Mouse (Mus musculus): Measurements from ENCODE around the gene Armh3. TPM values are rescaled to one million over a fixed set of nuclear protein-coding genes. Genes with fewer than 3 reads are reported as not detected.

Armh3 gene
- polyA plus RNA-seq, 1 experiment from 2014 or later = 17.8 TPM

DNA sequence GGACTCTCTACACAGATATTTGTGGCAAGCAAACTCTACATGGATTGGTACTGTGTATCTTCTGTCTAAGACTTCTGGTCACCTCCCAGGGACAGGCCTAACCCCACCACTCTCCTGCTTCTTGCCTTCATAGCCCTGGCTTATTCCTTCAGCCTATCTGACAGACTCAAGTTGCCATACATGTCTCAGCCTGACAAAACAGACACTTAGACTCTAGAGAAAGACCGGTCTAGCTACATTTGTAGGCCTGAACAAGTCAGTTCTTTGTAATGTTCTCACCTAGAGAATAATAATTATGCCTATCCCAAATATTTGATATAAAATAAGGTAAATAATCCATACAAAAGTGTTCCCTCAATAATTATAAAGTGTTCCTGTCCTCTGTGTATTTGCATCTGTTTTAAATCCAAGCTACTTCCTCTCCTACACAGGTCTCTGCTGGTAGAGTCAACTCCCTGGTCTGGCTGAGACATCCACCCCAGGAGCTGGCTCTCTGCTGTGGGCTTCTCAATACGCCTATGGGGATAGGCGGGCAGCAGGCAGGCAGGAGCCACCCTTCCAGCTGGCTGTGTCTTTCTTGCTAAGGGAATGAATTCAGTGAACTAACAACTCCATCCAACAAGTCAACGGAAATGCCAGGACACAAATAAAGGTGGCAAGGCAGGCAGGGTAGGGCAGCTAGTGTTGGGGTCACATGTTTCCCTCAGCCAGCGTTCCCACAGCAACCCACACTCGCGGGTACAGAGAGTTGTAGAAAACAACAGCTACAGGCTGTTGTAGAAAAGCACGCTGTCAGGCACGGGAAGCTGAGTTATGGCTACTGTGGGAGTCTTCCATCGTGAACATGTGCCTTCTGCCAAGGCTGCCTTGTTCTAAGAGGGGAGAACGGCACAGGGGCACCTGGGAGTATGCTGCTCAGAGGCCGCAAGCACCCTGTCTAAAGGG is 161.0 kb downstream of the Armh3 start:
- 77% methylated on average over 12 of the region's 12 CpGs for WGBS
- Histone ChIP-seq H3K27ac (ENCODE audit: low read depth) (no peak overlapping the region), H3K36me3 (ENCODE audit: insufficient read depth) (no peaks in the 10 kb centered on the region), H3K4me1 (ENCODE audit: insufficient read depth) (no peaks in the 10 kb centered on the region), H3K4me2 (no peak overlapping the region), H3K9ac (no peak overlapping the region), H3K9me3 (ENCODE audit: low read depth, low read length) (no peaks in the 10 kb centered on the region), H3K27me3 (ENCODE audit: insufficient read depth, low read length) (no peaks in the 10 kb centered on the region), H3K4me3 (ENCODE audit: low read depth, low read length) (no peak overlapping the region)
- no peak for ATAC-seq (ENCODE audit: insufficient read depth)
- no peak for TF ChIP-seq CTCF (IDR thresholded peaks at IDR 0.05; ENCODE audit: low read depth)
- DNase-seq = no peak

- no peak overlapping the region for H3K27ac ChIP-seq (ENCODE audit: low read depth)
- ATAC-seq (ENCODE audit: insufficient read depth) = no peak
- H3K4me1 ChIP-seq (ENCODE audit: insufficient read depth) = no peaks in the 10 kb centered on the region
- no peak for TF ChIP-seq CTCF (IDR thresholded peaks at IDR 0.05; ENCODE audit: low read depth)
- H3K9me3 ChIP-seq (ENCODE audit: low read depth, low read length) = no peaks in the 10 kb centered on the region
- H3K4me3 ChIP-seq (ENCODE audit: low read depth, low read length) = no peak overlapping the region
- DNase-seq = no peak
- no peaks in the 10 kb centered on the region for H3K36me3 ChIP-seq (ENCODE audit: insufficient read depth)
- WGBS = 68% methylated on average over 10 of the region's 10 CpGs
- H3K4me2 ChIP-seq = no peak overlapping the region
- H3K9ac ChIP-seq = no peak overlapping the region
- H3K27me3 ChIP-seq (ENCODE audit: insufficient read depth, low read length) = no peaks in the 10 kb centered on the region
Observed at GRCm38 (mm10) chr19:45835490-45835889, 162.8 kb downstream of the Armh3 start.

DNA sequence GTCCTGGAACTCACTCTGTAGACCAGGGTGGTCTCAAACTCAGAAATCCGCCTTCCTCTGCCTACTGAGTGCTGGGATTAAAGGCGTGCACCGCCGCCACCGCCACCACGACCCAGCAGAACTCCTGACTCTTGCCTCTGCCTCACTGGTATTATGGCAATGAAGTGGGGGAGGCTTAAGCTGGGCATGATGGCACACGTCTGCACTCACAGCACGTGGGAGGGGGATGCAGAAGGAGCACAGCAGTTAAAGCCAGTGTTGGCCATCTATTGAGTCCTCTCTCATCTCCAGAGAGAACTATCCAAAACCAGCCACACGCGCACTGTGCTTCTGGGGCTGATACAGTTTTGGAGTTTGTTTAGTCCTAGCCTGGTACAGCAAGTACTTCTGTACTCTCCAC is 164.6 kb downstream of the Armh3 start:
- no peaks in the 10 kb centered on the region for H3K4me1 ChIP-seq (ENCODE audit: insufficient read depth)
- no peak overlapping the region for H3K27ac ChIP-seq (ENCODE audit: low read depth)
- ATAC-seq (ENCODE audit: insufficient read depth) (no peak), DNase-seq (no peak)
- no peaks in the 10 kb centered on the region for H3K27me3 ChIP-seq (ENCODE audit: insufficient read depth, low read length)
- H3K9me3 ChIP-seq (ENCODE audit: low read depth, low read length) = no peaks in the 10 kb centered on the region
- H3K4me2 ChIP-seq = no peak overlapping the region
- no peak for TF ChIP-seq CTCF (IDR thresholded peaks at IDR 0.05; ENCODE audit: low read depth)
- WGBS = 84% methylated on average over 10 of the region's 10 CpGs
- H3K36me3 ChIP-seq (ENCODE audit: insufficient read depth) = no peaks in the 10 kb centered on the region
- no peak overlapping the region for H3K9ac ChIP-seq
- H3K4me3 ChIP-seq (ENCODE audit: low read depth, low read length) = no peak overlapping the region

- 18% methylated on average over 2 of the region's 2 CpGs for WGBS
- no peaks in the 10 kb centered on the region for H3K36me3 ChIP-seq (ENCODE audit: insufficient read depth)
- H3K27ac ChIP-seq (ENCODE audit: low read depth) = no peak overlapping the region
- H3K27me3 ChIP-seq (ENCODE audit: insufficient read depth, low read length) = no peaks in the 10 kb centered on the region
- H3K9me3 ChIP-seq (ENCODE audit: low read depth, low read length) = no peaks in the 10 kb centered on the region
- H3K4me2 ChIP-seq = no peak overlapping the region
- no peaks in the 10 kb centered on the region for H3K4me1 ChIP-seq (ENCODE audit: insufficient read depth)
- no peak overlapping the region for H3K9ac ChIP-seq
- ATAC-seq (ENCODE audit: insufficient read depth) = no peak
- TF ChIP-seq CTCF (IDR thresholded peaks at IDR 0.05; ENCODE audit: low read depth) = peak; percentile 20; the same call in 1 of the 2 replicates
- no peak overlapping the region for H3K4me3 ChIP-seq (ENCODE audit: low read depth, low read length)
- no peak for DNase-seq
Observed at GRCm38 (mm10) chr19:45830679-45831078, 167.6 kb downstream of the Armh3 start.

GRCm38 (mm10) chr19:45827736-45828135 is 170.6 kb downstream of the Armh3 start:
- H3K9me3 ChIP-seq (ENCODE audit: low read depth, low read length) = no peaks in the 10 kb centered on the region
- H3K4me1 ChIP-seq (ENCODE audit: insufficient read depth) = no peaks in the 10 kb centered on the region
- no peak for DNase-seq
- no peak overlapping the region for H3K4me3 ChIP-seq (ENCODE audit: low read depth, low read length)
- H3K36me3 ChIP-seq (ENCODE audit: insufficient read depth) = no peaks in the 10 kb centered on the region
- no peak for TF ChIP-seq CTCF (IDR thresholded peaks at IDR 0.05; ENCODE audit: low read depth)
- 90% methylated on average over 3 of the region's 3 CpGs for WGBS
- no peak overlapping the region for H3K27ac ChIP-seq (ENCODE audit: low read depth)
- ATAC-seq (ENCODE audit: insufficient read depth) = no peak
- H3K27me3 ChIP-seq (ENCODE audit: insufficient read depth, low read length) = no peaks in the 10 kb centered on the region
- no peak overlapping the region for H3K4me2 ChIP-seq
- no peak overlapping the region for H3K9ac ChIP-seq

DNA sequence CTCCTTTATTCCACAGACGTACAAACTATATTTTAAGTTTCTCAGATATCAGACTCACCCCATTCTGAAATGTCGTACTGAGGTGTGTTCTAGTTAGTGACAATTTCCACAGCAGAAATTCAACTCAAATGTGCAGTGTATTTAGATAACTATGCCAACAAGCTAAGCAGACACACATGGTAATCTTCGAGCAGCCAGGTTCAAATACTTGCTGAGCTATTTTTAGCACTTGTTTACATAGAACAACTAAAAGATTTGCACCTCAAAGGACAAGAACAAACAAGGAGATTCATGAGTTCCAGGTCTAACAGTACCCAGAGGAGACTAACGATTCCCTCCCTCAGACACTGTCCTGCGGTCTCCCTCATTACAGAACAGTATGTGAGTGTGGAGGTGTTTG is 171.2 kb downstream of the Armh3 start:
- Histone ChIP-seq H3K27me3 (ENCODE audit: insufficient read depth, low read length) (no peaks in the 10 kb centered on the region), H3K9me3 (ENCODE audit: low read depth, low read length) (no peaks in the 10 kb centered on the region), H3K36me3 (ENCODE audit: insufficient read depth) (no peaks in the 10 kb centered on the region), H3K4me3 (ENCODE audit: low read depth, low read length) (no peak overlapping the region), H3K4me2 (no peak overlapping the region), H3K27ac (ENCODE audit: low read depth) (no peak overlapping the region), H3K4me1 (ENCODE audit: insufficient read depth) (no peaks in the 10 kb centered on the region), H3K9ac (no peak overlapping the region)
- 49% methylated on average over 5 of the region's 5 CpGs for WGBS
- ATAC-seq (ENCODE audit: insufficient read depth) = no peak
- no peak for TF ChIP-seq CTCF (IDR thresholded peaks at IDR 0.05; ENCODE audit: low read depth)
- no peak for DNase-seq

- H3K4me1 ChIP-seq (ENCODE audit: insufficient read depth) = no peaks in the 10 kb centered on the region
- no peak overlapping the region for H3K9ac ChIP-seq
- H3K9me3 ChIP-seq (ENCODE audit: low read depth, low read length) = no peaks in the 10 kb centered on the region
- no peak for TF ChIP-seq CTCF (IDR thresholded peaks at IDR 0.05; ENCODE audit: low read depth)
- H3K4me2 ChIP-seq = no peak overlapping the region
- no peak overlapping the region for H3K27ac ChIP-seq (ENCODE audit: low read depth)
- H3K4me3 ChIP-seq (ENCODE audit: low read depth, low read length) = no peak overlapping the region
- ATAC-seq (ENCODE audit: insufficient read depth) (no peak), DNase-seq (no peak)
- WGBS = 67% methylated on average over 3 of the region's 3 CpGs
- H3K36me3 ChIP-seq (ENCODE audit: insufficient read depth) = no peaks in the 10 kb centered on the region
- no peaks in the 10 kb centered on the region for H3K27me3 ChIP-seq (ENCODE audit: insufficient read depth, low read length)
Observed at GRCm38 (mm10) chr19:45826146-45826545, 172.1 kb downstream of the Armh3 start.

Measured in lung, embryonic 14.5 days (tissue).